Mouse (Mus musculus) embryonic fibroblast, embryonic 13.5 days (primary cell): ENCODE measurements around the gene Teddm2.

Experiments used
- CTCF ChIP-seq: IDR thresholded peaks from 2 replicates; pipeline ENCODE4 v1.5.1; 2011; ENCODE audit warnings: mild to moderate bottlenecking, control low read depth, low read length, moderate library complexity, borderline replicate concordance; ENCODE audit not compliant: insufficient read depth
- POLR2A ChIP-seq: IDR thresholded peaks from 2 replicates; pipeline ENCODE4 v1.6.1; 2011; ENCODE audit warnings: low read depth, mild to moderate bottlenecking, control low read depth, low read length, moderate library complexity

GRCm38 (mm10) chr1:153908741-153909140 lies 8.7 kb upstream of the Teddm2 start:
- TF ChIP-seq CTCF (no peak), POLR2A (no peak)
